Mouse (Mus musculus) limb, embryonic 11.5 days (tissue): Measurements from ENCODE around the gene Bmpr1b. TPM values are rescaled to one million over a fixed set of nuclear protein-coding genes. Genes with fewer than 3 reads are reported as not detected.

Experiments
- ATAC-seq: fragments of 200-750 bp; cut with Nextera tagmentation; 2 replicates; pipeline ENCODE4 v1.8.0; 2017; ENCODE audit warnings: low read depth; ENCODE audit not compliant: insufficient number of reproducible peaks, low FRiP score, low TSS enrichment
- DNase-seq: peaks from one replicate; pipeline ENCODE4 v3.0.0-alpha.2; 2015; ENCODE audit warnings: low spot score
- H3K27ac ChIP-seq: fragments of 300-500 bp; sonication (generic); replicated peaks from 2 replicates; pipeline ENCODE4 v1.5.1; 2014; ENCODE audit warnings: low read depth, mild to moderate bottlenecking, low read length
- H3K27me3 ChIP-seq: fragments of 300-500 bp; sonication (generic); 2 replicates; pipeline ENCODE4 v1.6.1; 2014; ENCODE audit warnings: mild to moderate bottlenecking, low read length, mixed read lengths; ENCODE audit not compliant: control insufficient read depth, insufficient read depth
- H3K36me3 ChIP-seq: fragments of 300-500 bp; sonication (generic); 2 replicates; pipeline ENCODE4 v1.6.1; 2014; ENCODE audit warnings: mild to moderate bottlenecking, low read length, moderate library complexity, mixed read lengths; ENCODE audit not compliant: control insufficient read depth, insufficient read depth
- H3K4me1 ChIP-seq: fragments of 300-500 bp; sonication (generic); 2 replicates; pipeline ENCODE4 v1.6.1; 2014; ENCODE audit warnings: low read length, mixed read lengths; ENCODE audit not compliant: control insufficient read depth, insufficient read depth
- H3K4me2 ChIP-seq: fragments of 300-500 bp; sonication (generic); 2 replicates; pipeline ENCODE4 v1.6.1; 2014; ENCODE audit warnings: low read depth, mild to moderate bottlenecking, moderate library complexity; ENCODE audit not compliant: severe bottlenecking
- H3K4me3 ChIP-seq: fragments of 300-500 bp; sonication (generic); 2 replicates; pipeline ENCODE4 v1.5.1; 2014; ENCODE audit warnings: low read depth, low read length
- H3K9ac ChIP-seq: fragments of 300-500 bp; sonication (generic); 2 replicates; pipeline ENCODE4 v1.6.1; 2014; ENCODE audit warnings: mild to moderate bottlenecking, low read length
- H3K9me3 ChIP-seq: fragments of 300-500 bp; sonication (generic); 2 replicates; pipeline ENCODE4 v1.6.1; 2016; ENCODE audit warnings: low read length; ENCODE audit not compliant: control insufficient read depth
- WGBS: fragments of 180-500 bp; shearing (Covaris S2); extraction: QIAGEN DNeasy Blood & Tissue Kit; methylation state at CpG from one replicate; pipeline ENCODE4 v1.1.7; 2014; 5-methylcytosine and 5-hydroxymethylcytosine counted together
- polyA plus RNA-seq: library from polyadenylated mRNA; unstranded; fragments of >200 nt; fragmentation: Nextera tagmentation; extraction: Ambion mirVana; gene quantifications from 2 replicates; pipeline ENCODE4 v1.2.1, GENCODE M21; 2014

Bmpr1b gene
- polyA plus RNA-seq, 1 experiment from 2014 or later, result 12.2 TPM

GRCm38 (mm10) chr3:142049093-142049492 lies 120.1 kb downstream of the Bmpr1b start:
- Histone ChIP-seq H3K4me1 (no peaks in the 10 kb centered on the region), H3K27me3 (no peaks in the 10 kb centered on the region), H3K36me3 (no peaks in the 10 kb centered on the region), H3K9ac (no peak overlapping the region), H3K9me3 (no peaks in the 10 kb centered on the region), H3K4me3 (no peak overlapping the region), H3K4me2 (no peak overlapping the region), H3K27ac (no peak overlapping the region)
- ATAC-seq (no peak), DNase-seq (no peak)
- whole genome bisulfite sequencing, result 90% methylated on average over 5 of the region's 5 CpGs

GRCm38 (mm10) chr3:142048493-142048892 lies 120.7 kb downstream of the Bmpr1b start:
- Histone ChIP-seq H3K9ac (no peak overlapping the region), H3K4me1 (no peaks in the 10 kb centered on the region), H3K27ac (no peak overlapping the region), H3K4me3 (no peak overlapping the region), H3K9me3 (no peaks in the 10 kb centered on the region), H3K36me3 (no peaks in the 10 kb centered on the region), H3K4me2 (no peak overlapping the region), H3K27me3 (no peaks in the 10 kb centered on the region)
- ATAC-seq (no peak), DNase-seq (no peak)
- 78% methylated on average over 6 of the region's 6 CpGs for WGBS

- H3K36me3 ChIP-seq, result no peaks in the 10 kb centered on the region
- no peaks in the 10 kb centered on the region for H3K4me1 ChIP-seq
- DNase-seq (no peak), ATAC-seq (no peak)
- WGBS, result 41% methylated on average over 2 of the region's 2 CpGs
- no peak overlapping the region for H3K4me3 ChIP-seq
- no peaks in the 10 kb centered on the region for H3K9me3 ChIP-seq
- no peaks in the 10 kb centered on the region for H3K27me3 ChIP-seq
- no peak overlapping the region for H3K4me2 ChIP-seq
- H3K9ac ChIP-seq, result no peak overlapping the region
- no peak overlapping the region for H3K27ac ChIP-seq
Measured at GRCm38 (mm10) chr3:142043463-142043862, 125.8 kb downstream of the Bmpr1b start.

GRCm38 (mm10) chr3:142043006-142043405 lies 126.2 kb downstream of the Bmpr1b start:
- Histone ChIP-seq H3K9ac (no peak overlapping the region), H3K4me3 (no peak overlapping the region), H3K9me3 (no peaks in the 10 kb centered on the region), H3K4me2 (no peak overlapping the region), H3K4me1 (no peaks in the 10 kb centered on the region), H3K27me3 (no peaks in the 10 kb centered on the region), H3K27ac (no peak overlapping the region), H3K36me3 (no peaks in the 10 kb centered on the region)
- WGBS, result 68% methylated on average over 5 of the region's 5 CpGs
- ATAC-seq (no peak), DNase-seq (no peak)

- whole genome bisulfite sequencing, result 91% methylated on average over 5 of the region's 5 CpGs
Measured at GRCm38 (mm10) chr3:142040345-142040744, 128.9 kb downstream of the Bmpr1b start.

GRCm38 (mm10) chr3:142034160-142034559 lies 135.1 kb downstream of the Bmpr1b start:
- no peaks in the 10 kb centered on the region for H3K36me3 ChIP-seq
- H3K27me3 ChIP-seq, result no peaks in the 10 kb centered on the region
- no peaks in the 10 kb centered on the region for H3K9me3 ChIP-seq
- 71% methylated on average over 4 of the region's 4 CpGs for WGBS
- no peak overlapping the region for H3K4me2 ChIP-seq
- DNase-seq, result no peak
- H3K27ac ChIP-seq, result no peak overlapping the region; the same call in 1 of the 2 replicates
- peaks cover 9% of the 10 kb centered on the region for H3K4me1 ChIP-seq
- ATAC-seq, result peak; percentile 57; the same call in 1 of the 2 replicates
- no peak overlapping the region for H3K9ac ChIP-seq
- no peak overlapping the region for H3K4me3 ChIP-seq

More at GRCm38 (mm10) chr3:142040345-142040744, 128.9 kb downstream of the Bmpr1b start:
- Histone ChIP-seq H3K27me3 (no peaks in the 10 kb centered on the region), H3K27ac (no peak overlapping the region), H3K4me3 (no peak overlapping the region), H3K9me3 (no peaks in the 10 kb centered on the region), H3K4me2 (no peak overlapping the region), H3K4me1 (no peaks in the 10 kb centered on the region), H3K36me3 (no peaks in the 10 kb centered on the region), H3K9ac (no peak overlapping the region)
- DNase-seq (no peak), ATAC-seq (no peak)

GRCm38 (mm10) chr3:142019716-142020115 lies 149.5 kb downstream of the Bmpr1b start:
- ATAC-seq (peak; percentile 68), DNase-seq (peak; percentile 49)
- peaks cover 5% of the 10 kb centered on the region; the same call in 1 of the 2 replicates for H3K4me1 ChIP-seq
- 38% methylated on average over 7 of the region's 7 CpGs for WGBS
- H3K9ac ChIP-seq, result no peak overlapping the region
- no peak overlapping the region for H3K4me2 ChIP-seq
- no peaks in the 10 kb centered on the region for H3K36me3 ChIP-seq
- no peak overlapping the region for H3K4me3 ChIP-seq
- H3K27ac ChIP-seq, result no peak overlapping the region
- no peaks in the 10 kb centered on the region for H3K27me3 ChIP-seq
- H3K9me3 ChIP-seq, result no peaks in the 10 kb centered on the region

- no peak overlapping the region for H3K4me2 ChIP-seq
- H3K4me3 ChIP-seq, result no peak overlapping the region
- ATAC-seq (no peak), DNase-seq (no peak)
- no peaks in the 10 kb centered on the region for H3K36me3 ChIP-seq
- H3K27me3 ChIP-seq, result no peaks in the 10 kb centered on the region
- H3K9ac ChIP-seq, result no peak overlapping the region
- H3K9me3 ChIP-seq, result no peaks in the 10 kb centered on the region
- H3K4me1 ChIP-seq, result 0 out of 2 replicates have a peak, but pooled peaks cover 4% of the 10 kb centered on the region
- H3K27ac ChIP-seq, result no peak overlapping the region
- 76% methylated on average over 7 of the region's 7 CpGs for whole genome bisulfite sequencing
Measured at GRCm38 (mm10) chr3:141984548-141984947, 184.7 kb downstream of the Bmpr1b start.
